Mouse (Mus musculus): ENCODE data around the gene Nktr. TPM values are rescaled to one million over a fixed set of nuclear protein-coding genes. Genes with fewer than 3 reads are reported as not detected.

The Nktr gene
- polyA plus RNA-seq (2015; fragmentation: Nextera tagmentation; extraction: Ambion mirVana): 43.2 and 44.4 TPM in 2 replicates

DNA sequence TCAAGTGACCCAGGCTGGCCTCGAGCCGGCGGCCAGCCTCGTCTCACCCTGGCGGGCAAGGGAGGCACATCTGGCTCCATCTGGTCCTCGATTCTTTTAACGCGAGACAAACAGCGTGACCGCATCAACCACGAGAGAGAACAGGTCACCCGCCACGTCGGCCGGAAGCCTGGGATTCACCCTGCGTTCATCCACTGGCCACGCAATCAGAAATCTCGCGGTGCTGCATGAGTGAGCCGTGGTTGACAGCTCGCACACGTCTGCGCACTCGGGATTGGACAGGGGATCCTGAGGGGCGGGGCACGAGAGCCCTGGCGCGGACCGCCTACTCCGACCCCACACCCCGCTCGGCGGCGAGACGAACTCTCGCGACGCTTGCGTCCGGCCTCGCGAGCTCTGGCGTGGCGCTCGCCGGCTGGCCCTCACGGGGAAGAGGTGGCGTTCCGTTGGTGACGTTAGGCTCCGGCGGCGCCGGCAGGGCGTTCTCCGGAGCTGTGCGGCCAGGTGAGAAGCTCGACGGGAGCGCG is at the start of gene Nktr:
Nktr (plus strand) TSS at position 378 of the 527 bp plus-strand sequence.
- peak within 1 kb of the TSS; percentile 99 for H3K9ac ChIP-seq (ENCODE audit: low read depth, low read length)
- H3K27me3 ChIP-seq (replicated peaks; ENCODE audit: control insufficient read depth, insufficient read depth, low read length): no peaks in the 10 kb centered on the region
- peak within 1 kb of the TSS; percentile 74 for H3K4me2 ChIP-seq (ENCODE audit: low read length)
- WGBS: under 1% methylated on average over 48 of the region's 61 CpGs
- H3K27ac ChIP-seq (ENCODE audit: low read depth, low read length): peak within 1 kb of the TSS; percentile 96
- H3K4me3 ChIP-seq (ENCODE audit: low read length): peak within 1 kb of the TSS; percentile 93
- H3K4me1 ChIP-seq (ENCODE audit: control insufficient read depth, insufficient read depth, low read depth, low read length): peaks cover 7% of the 10 kb centered on the region
- H3K9me3 ChIP-seq (ENCODE audit: control insufficient read depth, low read length): no peaks in the 10 kb centered on the region
- no peaks in the 10 kb centered on the region for H3K36me3 ChIP-seq (ENCODE audit: control insufficient read depth, insufficient read depth, low read length)
- peak; percentile 99 for ATAC-seq

GRCm38 (mm10) chr9:121669348-121669791 is 49.6 kb upstream of the Nktr start:
- ATAC-seq: peak; percentile 71
- Histone ChIP-seq H3K9me3 (ENCODE audit: control insufficient read depth, low read length) (no peaks in the 10 kb centered on the region), H3K27ac (ENCODE audit: low read depth, low read length) (no peak overlapping the region), H3K36me3 (ENCODE audit: control insufficient read depth, insufficient read depth, low read length) (no peaks in the 10 kb centered on the region), H3K27me3 (replicated peaks; ENCODE audit: control insufficient read depth, insufficient read depth, low read length) (peaks cover 5% of the 10 kb centered on the region), H3K4me3 (ENCODE audit: low read length) (peak overlapping the region; percentile 43), H3K4me1 (ENCODE audit: control insufficient read depth, insufficient read depth, low read depth, low read length) (peaks cover 16% of the 10 kb centered on the region; the same call in 1 of the 2 replicates), H3K4me2 (ENCODE audit: low read length) (peak overlapping the region; percentile 67), H3K9ac (ENCODE audit: low read depth, low read length) (peak overlapping the region; percentile 61)
- under 1% methylated on average over 28 of the region's 28 CpGs for WGBS

- H3K4me1 ChIP-seq (ENCODE audit: control insufficient read depth, insufficient read depth, low read depth, low read length): peaks cover 13% of the 10 kb centered on the region; the same call in 1 of the 2 replicates
- no peaks in the 10 kb centered on the region for H3K36me3 ChIP-seq (ENCODE audit: control insufficient read depth, insufficient read depth, low read length)
- no peak overlapping the region for H3K9ac ChIP-seq (ENCODE audit: low read depth, low read length)
- H3K4me3 ChIP-seq (ENCODE audit: low read length): no peak overlapping the region
- no peak overlapping the region for H3K4me2 ChIP-seq (ENCODE audit: low read length)
- no peaks in the 10 kb centered on the region for H3K9me3 ChIP-seq (ENCODE audit: control insufficient read depth, low read length)
- no peak overlapping the region for H3K27ac ChIP-seq (ENCODE audit: low read depth, low read length)
- no peak for ATAC-seq
- 16% methylated on average over 7 of the region's 7 CpGs for WGBS
- H3K27me3 ChIP-seq (replicated peaks; ENCODE audit: control insufficient read depth, insufficient read depth, low read length): peaks cover 5% of the 10 kb centered on the region
These were observed 47.7 kb upstream of the Nktr start for GRCm38 (mm10) chr9:121671300-121671699.

DNA sequence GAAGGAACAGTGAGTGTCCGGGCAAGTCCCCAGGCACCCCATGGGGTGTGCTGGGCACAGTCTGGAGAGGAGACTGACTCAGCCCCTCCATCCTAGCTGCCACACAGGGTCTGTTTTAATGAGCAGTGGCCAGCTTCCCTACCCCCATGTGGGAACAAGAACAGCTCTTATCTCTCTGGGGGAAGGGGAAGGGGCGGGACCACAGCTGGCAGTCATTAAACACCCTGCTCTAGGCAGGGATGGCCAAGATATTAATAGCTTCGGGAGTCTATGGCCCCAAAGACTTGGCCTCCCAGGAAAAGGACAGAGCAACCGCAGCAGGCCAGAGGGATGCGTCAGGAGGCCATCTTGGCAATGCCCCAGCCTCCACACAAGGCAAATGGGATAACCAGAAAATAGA is 46.7 kb upstream of the Nktr start:
- ATAC-seq: no peak
- Histone ChIP-seq H3K4me1 (ENCODE audit: control insufficient read depth, insufficient read depth, low read depth, low read length) (peaks cover 10% of the 10 kb centered on the region; the same call in 1 of the 2 replicates), H3K27me3 (replicated peaks; ENCODE audit: control insufficient read depth, insufficient read depth, low read length) (peaks cover 5% of the 10 kb centered on the region), H3K9me3 (ENCODE audit: control insufficient read depth, low read length) (no peaks in the 10 kb centered on the region), H3K27ac (ENCODE audit: low read depth, low read length) (no peak overlapping the region), H3K4me3 (ENCODE audit: low read length) (no peak overlapping the region), H3K4me2 (ENCODE audit: low read length) (no peak overlapping the region), H3K36me3 (ENCODE audit: control insufficient read depth, insufficient read depth, low read length) (no peaks in the 10 kb centered on the region), H3K9ac (ENCODE audit: low read depth, low read length) (no peak overlapping the region)
- 61% methylated on average over 5 of the region's 5 CpGs for whole genome bisulfite sequencing

GRCm38 (mm10) chr9:121673716-121674115 is 45.3 kb upstream of the Nktr start:
- Histone ChIP-seq H3K9me3 (ENCODE audit: control insufficient read depth, low read length) (no peaks in the 10 kb centered on the region), H3K27ac (ENCODE audit: low read depth, low read length) (no peak overlapping the region), H3K36me3 (ENCODE audit: control insufficient read depth, insufficient read depth, low read length) (no peaks in the 10 kb centered on the region), H3K27me3 (replicated peaks; ENCODE audit: control insufficient read depth, insufficient read depth, low read length) (peaks cover 2% of the 10 kb centered on the region), H3K4me3 (ENCODE audit: low read length) (no peak overlapping the region), H3K4me2 (ENCODE audit: low read length) (no peak overlapping the region), H3K9ac (ENCODE audit: low read depth, low read length) (no peak overlapping the region), H3K4me1 (ENCODE audit: control insufficient read depth, insufficient read depth, low read depth, low read length) (peaks cover 5% of the 10 kb centered on the region; the same call in 1 of the 2 replicates)
- no peak for ATAC-seq
- 87% methylated on average over 5 of the region's 5 CpGs for WGBS

- Histone ChIP-seq H3K27ac (ENCODE audit: low read depth, low read length) (no peak overlapping the region), H3K27me3 (replicated peaks; ENCODE audit: control insufficient read depth, insufficient read depth, low read length) (no peaks in the 10 kb centered on the region), H3K4me3 (ENCODE audit: low read length) (no peak overlapping the region), H3K9ac (ENCODE audit: low read depth, low read length) (no peak overlapping the region), H3K9me3 (ENCODE audit: control insufficient read depth, low read length) (no peaks in the 10 kb centered on the region), H3K4me1 (ENCODE audit: control insufficient read depth, insufficient read depth, low read depth, low read length) (peaks cover 3% of the 10 kb centered on the region), H3K36me3 (ENCODE audit: control insufficient read depth, insufficient read depth, low read length) (no peaks in the 10 kb centered on the region), H3K4me2 (ENCODE audit: low read length) (no peak overlapping the region)
- ATAC-seq: no peak
- WGBS: 88% methylated on average over 9 of the region's 9 CpGs
These were observed 44.0 kb upstream of the Nktr start for GRCm38 (mm10) chr9:121675011-121675410.

- no peak overlapping the region for H3K9ac ChIP-seq (ENCODE audit: low read depth, low read length)
- peaks cover 3% of the 10 kb centered on the region for H3K4me1 ChIP-seq (ENCODE audit: control insufficient read depth, insufficient read depth, low read depth, low read length)
- no peaks in the 10 kb centered on the region for H3K27me3 ChIP-seq (replicated peaks; ENCODE audit: control insufficient read depth, insufficient read depth, low read length)
- H3K36me3 ChIP-seq (ENCODE audit: control insufficient read depth, insufficient read depth, low read length): no peaks in the 10 kb centered on the region
- no peak overlapping the region for H3K4me3 ChIP-seq (ENCODE audit: low read length)
- no peak overlapping the region for H3K4me2 ChIP-seq (ENCODE audit: low read length)
- 79% methylated on average over 2 of the region's 2 CpGs for WGBS
- no peaks in the 10 kb centered on the region for H3K9me3 ChIP-seq (ENCODE audit: control insufficient read depth, low read length)
- no peak for ATAC-seq
- no peak overlapping the region for H3K27ac ChIP-seq (ENCODE audit: low read depth, low read length)
These were observed 43.4 kb upstream of the Nktr start for GRCm38 (mm10) chr9:121675556-121675955.

DNA sequence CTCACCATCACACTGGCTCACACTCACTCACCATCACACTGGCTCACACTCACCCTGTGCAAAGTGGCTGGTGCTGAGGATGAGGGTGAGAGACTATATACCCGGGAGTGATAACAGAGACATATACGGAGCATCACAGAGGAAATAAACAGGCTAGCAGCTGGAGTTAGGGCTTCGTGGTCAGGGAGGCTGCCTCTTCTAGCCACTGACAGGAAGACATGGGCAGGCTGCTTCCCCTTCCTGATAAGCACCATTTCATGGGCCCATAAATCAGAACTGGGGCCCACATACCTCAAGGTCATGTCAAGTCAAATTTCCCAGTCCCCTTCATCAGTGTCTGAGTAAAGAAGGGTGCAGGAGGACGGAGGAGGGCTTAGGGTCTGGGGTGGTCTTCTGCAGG is 41.9 kb upstream of the Nktr start:
- Histone ChIP-seq H3K4me3 (ENCODE audit: low read length) (no peak overlapping the region), H3K27ac (ENCODE audit: low read depth, low read length) (no peak overlapping the region)
- no peak for ATAC-seq

DNA sequence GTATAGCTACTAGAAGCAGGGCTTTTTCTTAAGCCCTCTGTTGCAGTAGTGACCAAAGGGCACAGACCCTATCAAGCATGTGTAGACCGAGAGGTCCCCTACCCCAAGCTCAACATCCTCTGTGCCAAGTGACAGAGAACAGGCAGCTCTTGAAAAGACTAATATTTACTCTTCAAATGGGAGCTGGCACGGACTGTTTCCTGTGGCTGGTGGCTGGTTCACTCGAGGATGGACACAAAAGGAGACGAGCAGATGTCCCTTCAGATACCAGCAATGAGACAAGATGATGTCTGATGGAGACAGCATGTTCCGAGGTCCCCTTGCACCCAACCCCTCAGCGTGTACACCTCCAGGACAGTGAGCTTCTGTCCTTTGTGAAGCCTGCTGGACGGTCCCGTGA is 41.5 kb upstream of the Nktr start:
- H3K27ac ChIP-seq (ENCODE audit: low read depth, low read length): no peak overlapping the region
- no peaks in the 10 kb centered on the region for H3K9me3 ChIP-seq (ENCODE audit: control insufficient read depth, low read length)
- peaks cover 3% of the 10 kb centered on the region for H3K4me1 ChIP-seq (ENCODE audit: control insufficient read depth, insufficient read depth, low read depth, low read length)
- no peak for ATAC-seq
- WGBS: 81% methylated on average over 8 of the region's 8 CpGs
- H3K4me2 ChIP-seq (ENCODE audit: low read length): no peak overlapping the region
- H3K4me3 ChIP-seq (ENCODE audit: low read length): no peak overlapping the region
- no peaks in the 10 kb centered on the region for H3K27me3 ChIP-seq (replicated peaks; ENCODE audit: control insufficient read depth, insufficient read depth, low read length)
- H3K9ac ChIP-seq (ENCODE audit: low read depth, low read length): no peak overlapping the region
- H3K36me3 ChIP-seq (ENCODE audit: control insufficient read depth, insufficient read depth, low read length): peaks cover 7% of the 10 kb centered on the region; the same call in 1 of the 2 replicates

More for the DNA sequence above, 41.9 kb upstream of the Nktr start:
- no peaks in the 10 kb centered on the region for H3K9me3 ChIP-seq (ENCODE audit: control insufficient read depth, low read length)
- H3K4me1 ChIP-seq (ENCODE audit: control insufficient read depth, insufficient read depth, low read depth, low read length): peaks cover 3% of the 10 kb centered on the region
- 79% methylated on average over 4 of the region's 4 CpGs for WGBS
- H3K9ac ChIP-seq (ENCODE audit: low read depth, low read length): no peak overlapping the region
- H3K36me3 ChIP-seq (ENCODE audit: control insufficient read depth, insufficient read depth, low read length): peaks cover 4% of the 10 kb centered on the region; the same call in 1 of the 2 replicates
- no peaks in the 10 kb centered on the region for H3K27me3 ChIP-seq (replicated peaks; ENCODE audit: control insufficient read depth, insufficient read depth, low read length)
- no peak overlapping the region for H3K4me2 ChIP-seq (ENCODE audit: low read length)
